Mouse (Mus musculus) G1E (cell line): Measurements from ENCODE around the gene Primpol.

ENCODE experiments used
- CTCF ChIP-seq: IDR thresholded peaks from 2 replicates; pipeline ENCODE4 v1.5.1; 2012; ENCODE audit warnings: low read depth, low read length, inconsistent platforms, mixed read lengths
- GATA1 ChIP-seq: IDR thresholded peaks from 2 replicates; pipeline ENCODE4 v1.6.1; 2012; ENCODE audit warnings: borderline replicate concordance, low read length, inconsistent platforms, mixed read lengths
- POLR2AphosphoS5 ChIP-seq: IDR thresholded peaks from 2 replicates; pipeline ENCODE4 v1.6.1; 2012; ENCODE audit warnings: low read depth, low read length, inconsistent platforms; ENCODE audit not compliant: insufficient replicate concordance

DNA sequence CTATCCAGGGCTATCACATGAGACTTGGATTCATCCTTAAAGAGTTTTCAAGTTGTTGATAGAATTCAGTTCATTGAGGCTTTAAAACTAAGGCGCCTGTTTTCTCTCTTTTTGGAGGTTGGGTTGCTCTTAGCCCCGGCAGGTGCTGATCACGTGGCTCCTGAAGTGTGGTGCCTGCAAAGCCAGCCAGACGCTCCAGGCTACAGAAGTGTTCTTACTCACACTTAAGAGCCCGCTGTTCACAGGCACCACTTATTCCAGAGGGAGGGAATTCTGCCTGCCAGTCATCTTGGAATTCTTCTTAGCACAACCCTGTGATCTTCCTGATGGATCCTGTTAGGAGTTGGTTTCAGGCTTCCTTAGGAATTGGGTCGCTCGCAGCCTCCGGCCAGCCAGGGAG lies 49.1 kb downstream of the Primpol start:
- TF ChIP-seq POLR2AphosphoS5 (no peak), CTCF (no peak), GATA1 (no peak)
